Mouse (Mus musculus) erythroblast, embryonic 14.5 days (primary cell): ENCODE results near the gene Slc34a3.

Experiments
- GATA1 ChIP-seq: IDR thresholded peaks from 2 replicates; pipeline ENCODE4 v1.6.1; 2012; ENCODE audit warnings: low read length, inconsistent platforms, mixed read lengths
- TAL1 ChIP-seq: IDR thresholded peaks from 3 replicates; pipeline ENCODE4 v1.6.1; 2012; ENCODE audit warnings: low read length, inconsistent platforms, mixed read lengths

- TF ChIP-seq TAL1: no peak
- no peak for TF ChIP-seq GATA1
Observed at GRCm38 (mm10) chr2:25238106-25238505, 3.9 kb upstream of the Slc34a3 start.
